Mouse (Mus musculus): ENCODE results near the gene Clpx. TPM values are rescaled to one million over a fixed set of nuclear protein-coding genes. Genes with fewer than 3 reads are reported as not detected.
A peak's percentile ranks its signal among the peaks of the same experiment; 100 is the strongest.
"Not testable (repeated sequence)": the region's sequence is repeated elsewhere in the genome, so short reads cannot be mapped to it uniquely, and the experiment has no call there.

Gene Clpx
- total RNA-seq, 2 experiments from 2014 or later = 61.6 to 63.1 TPM

GRCm38 (mm10) chr9:65345439-65345838 is 51.4 kb downstream of the Clpx start:
- DNase-seq (ENCODE audit: low spot score) = not testable (repeated sequence)

GRCm38 (mm10) chr9:65345854-65346475 is 51.9 kb downstream of the Clpx start, which contains the start of gene Pdcd7:
Gene Pdcd7 (plus strand): TSS chr9:65346104.
- DNase-seq (ENCODE audit: low spot score) = peak; percentile 97

- no peak for DNase-seq (ENCODE audit: low spot score)
Observed at GRCm38 (mm10) chr9:65346476-65347111, 52.5 kb downstream of the Clpx start.

GRCm38 (mm10) chr9:65347112-65347850 is 53.2 kb downstream of the Clpx start:
- DNase-seq (ENCODE audit: low spot score) = peak; percentile 15

- DNase-seq (ENCODE audit: low spot score) = no peak
Observed at GRCm38 (mm10) chr9:65353251-65353650, 59.2 kb downstream of the Clpx start.

GRCm38 (mm10) chr9:65356561-65356960 is 62.5 kb downstream of the Clpx start:
- no peak for DNase-seq (ENCODE audit: low spot score)

GRCm38 (mm10) chr9:65356971-65357370 is 62.9 kb downstream of the Clpx start:
- DNase-seq (ENCODE audit: low spot score) = no peak

- DNase-seq (ENCODE audit: low spot score) = no peak
Observed at GRCm38 (mm10) chr9:65358956-65359480, 65.0 kb downstream of the Clpx start.

- DNase-seq (ENCODE audit: low spot score) = no peak
Observed at GRCm38 (mm10) chr9:65360641-65361448, 66.8 kb downstream of the Clpx start, which contains the start of gene Ubap1l. Gene Ubap1l (plus strand): TSS chr9:65361041.

GRCm38 (mm10) chr9:65363684-65364083 is 69.6 kb downstream of the Clpx start:
- no peak for DNase-seq (ENCODE audit: low spot score)

- no peak for DNase-seq (ENCODE audit: low spot score)
Observed at GRCm38 (mm10) chr9:65365721-65366120, 71.7 kb downstream of the Clpx start.

- no peak for DNase-seq (ENCODE audit: low spot score)
Observed at GRCm38 (mm10) chr9:65371756-65372155, 77.7 kb downstream of the Clpx start.

- DNase-seq (ENCODE audit: low spot score) = peak; percentile 49
Observed at GRCm38 (mm10) chr9:65372449-65372848, 78.4 kb downstream of the Clpx start.

GRCm38 (mm10) chr9:65374468-65375162 is 80.6 kb downstream of the Clpx start:
- DNase-seq (ENCODE audit: low spot score) = peak; percentile 82

- no peak for DNase-seq (ENCODE audit: low spot score)
Observed at GRCm38 (mm10) chr9:65375163-65375934, 81.3 kb downstream of the Clpx start.

Other genes starting within 250 kb of the Clpx start
- gene Igdcc4, start 192.8 kb upstream of the Clpx start, total RNA-seq (2021) = 10 to 100 TPM; 28.7 to 29.4 TPM
- gene Igdcc3, start 153.1 kb upstream of the Clpx start, total RNA-seq (2021) = under 1 TPM; 0.21 to 0.32 TPM
- gene Parp16, start 98.9 kb upstream of the Clpx start, total RNA-seq (2021) = 1 to 10 TPM; 3.6 to 3.7 TPM
- gene Cilp, start 29.1 kb upstream of the Clpx start, total RNA-seq (2021) = 10 to 100 TPM; 20.6 to 30.0 TPM
- 10 to 100 TPM; 14.6 to 22.2 TPM for gene Pdcd7, start 51.8 kb downstream of the Clpx start, total RNA-seq (2021)
- gene Ubap1l, start 66.8 kb downstream of the Clpx start, total RNA-seq (2021) = under 1 TPM; 0.64 to 0.71 TPM
- gene Kbtbd13, start 97.4 kb downstream of the Clpx start, total RNA-seq (2021) = 10 to 100 TPM; 10.7 to 11.6 TPM
- 1 to 10 TPM; 2.5 to 3.7 TPM for gene Rasl12, start 104.2 kb downstream of the Clpx start, total RNA-seq (2021)
- gene Slc51b, start 128.7 kb downstream of the Clpx start, total RNA-seq (2021) = not detected
- gene Mtfmt, start 141.5 kb downstream of the Clpx start, total RNA-seq (2021) = 1 to 10 TPM; 4.7 to 6.5 TPM
- 1 to 10 TPM; 5.5 to 9.1 TPM for gene Spg21, start 166.7 kb downstream of the Clpx start, total RNA-seq (2021)
- gene Ankdd1a, start 225.9 kb downstream of the Clpx start, total RNA-seq (2021) = not detected